Comparison of ENCODE assay signal across 18 mouse cellular contexts in the genomic region with DNA sequence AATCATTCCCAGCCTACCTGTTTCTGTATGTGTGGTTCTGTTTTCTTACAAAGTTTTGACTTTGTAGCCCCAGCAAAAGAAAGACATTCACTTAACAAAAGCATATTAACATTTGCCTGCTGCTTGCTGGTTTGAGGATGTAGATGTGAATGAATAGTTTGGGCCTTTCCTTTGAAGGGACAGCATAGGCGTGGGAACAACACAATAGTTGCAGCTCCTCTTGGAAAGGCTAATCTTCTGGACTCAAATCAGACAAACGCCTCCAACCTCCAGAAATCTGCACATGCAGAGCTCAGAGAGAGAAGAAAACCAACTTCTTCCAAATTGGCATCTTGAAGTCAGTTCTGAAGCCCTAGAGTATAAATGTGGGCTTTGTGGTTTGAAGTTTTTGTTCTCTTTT. TPM values are rescaled to one million over a fixed set of nuclear protein-coding genes. Genes with fewer than 3 reads are reported as not detected.
A peak's percentile ranks its signal among the peaks of the same experiment; 100 is the strongest.
DNase-seq lines count a peak whose midpoint lies in the region; ATAC-seq and TF ChIP-seq lines count a peak whose summit lies in the region.
"Had no signal": no experiment of that assay in that cellular context is flagged by ENCODE, and none has a peak within 500 bp of the region (broad histone marks: within the 10 kb centered on the region; RNA-seq: fewer than 3 reads in every experiment).

No protein-coding gene starts in this region.

- no peak overlapping the region for H3K9ac ChIP-seq in midbrain, embryonic 13.5 days (replicated peaks)
- no peak overlapping the region for H3K9ac ChIP-seq in hindbrain, embryonic 13.5 days
- H3K9ac ChIP-seq: forebrain, embryonic 12.5 days; hindbrain, embryonic 15.5 days; neural tube, embryonic 12.5 days had no signal

- no peaks in the 10 kb centered on the region for H3K27me3 ChIP-seq in midbrain, embryonic 13.5 days
- H3K27me3 ChIP-seq in midbrain, embryonic 10.5 days (ENCODE audit: low read depth, poor library complexity, severe bottlenecking): no peaks in the 10 kb centered on the region
- no peaks in the 10 kb centered on the region for H3K27me3 ChIP-seq in hindbrain, embryonic 13.5 days
- H3K27me3 ChIP-seq: forebrain, embryonic 12.5 days; heart, embryonic 13.5 days; hindbrain, embryonic 15.5 days; neural tube, embryonic 12.5 days had no signal

- peaks cover 32% of the 10 kb centered on the region for H3K36me3 ChIP-seq in midbrain, embryonic 13.5 days
- peaks cover 70% of the 10 kb centered on the region for H3K36me3 ChIP-seq in midbrain, embryonic 10.5 days
- peaks cover 38% of the 10 kb centered on the region for H3K36me3 ChIP-seq in hindbrain, embryonic 13.5 days

- intact Hi-C loops in gastrocnemius, adult 2 months (cut with DNase I): no loop called here

- peak overlapping the region; percentile 31; the same call in 1 of the 2 replicates for H3K27ac ChIP-seq in gastrocnemius, adult 2 months
- H3K27ac ChIP-seq in midbrain, embryonic 13.5 days: peak overlapping the region; percentile 41; the same call in 1 of the 2 replicates
- H3K27ac ChIP-seq in midbrain, embryonic 10.5 days (replicated peaks): no peak overlapping the region
- no peak overlapping the region for H3K27ac ChIP-seq in hindbrain, embryonic 13.5 days
- H3K27ac ChIP-seq: forebrain, embryonic 12.5 days; hindbrain, embryonic 15.5 days; macrophage; neural tube, embryonic 12.5 days had no signal

- no peaks in the 10 kb centered on the region for H3K4me1 ChIP-seq in midbrain, embryonic 13.5 days (replicated peaks)
- H3K4me1 ChIP-seq in midbrain, embryonic 10.5 days: no peaks in the 10 kb centered on the region
- H3K4me1 ChIP-seq in hindbrain, embryonic 13.5 days (replicated peaks): no peaks in the 10 kb centered on the region; the same call in 1 of the 2 replicates
- H3K4me1 ChIP-seq: forebrain, embryonic 12.5 days; hindbrain, embryonic 15.5 days; neural tube, embryonic 12.5 days had no signal

- ATAC-seq in midbrain, embryonic 13.5 days: no peak
- no peak for ATAC-seq in hindbrain, embryonic 13.5 days (ENCODE audit: low FRiP score)
- ATAC-seq: activated CD4-positive, CD25-positive, alpha-beta regulatory T cell, adult 4 months; lung, postnatal 0 days had no signal

- no peaks in the 10 kb centered on the region for H3K9me3 ChIP-seq in midbrain, embryonic 13.5 days
- H3K9me3 ChIP-seq in midbrain, embryonic 10.5 days (replicated peaks): no peaks in the 10 kb centered on the region
- H3K9me3 ChIP-seq in hindbrain, embryonic 13.5 days: no peaks in the 10 kb centered on the region
- H3K9me3 ChIP-seq: forebrain, embryonic 12.5 days; heart, embryonic 13.5 days; hindbrain, embryonic 15.5 days; neural tube, embryonic 12.5 days had no signal

- no peak overlapping the region for H3K4me3 ChIP-seq in gastrocnemius, adult 2 months
- H3K4me3 ChIP-seq in midbrain, embryonic 13.5 days (replicated peaks): no peak overlapping the region
- H3K4me3 ChIP-seq in midbrain, embryonic 10.5 days: no peak overlapping the region
- no peak overlapping the region for H3K4me3 ChIP-seq in hindbrain, embryonic 13.5 days
- H3K4me3 ChIP-seq: forebrain, embryonic 12.5 days; heart, embryonic 13.5 days; hindbrain, embryonic 15.5 days; neural tube, embryonic 12.5 days had no signal

- 53% methylated on average over 2 of the region's 2 CpGs for WGBS in midbrain, embryonic 13.5 days
- 86% methylated on average over 2 of the region's 2 CpGs for WGBS in midbrain, embryonic 10.5 days
- WGBS in hindbrain, embryonic 13.5 days: 77% methylated on average over 2 of the region's 2 CpGs

- H3K4me2 ChIP-seq in midbrain, embryonic 13.5 days (replicated peaks): no peak overlapping the region
- H3K4me2 ChIP-seq in hindbrain, embryonic 13.5 days: no peak overlapping the region
- H3K4me2 ChIP-seq: forebrain, embryonic 12.5 days; heart, embryonic 13.5 days; hindbrain, embryonic 15.5 days; neural tube, embryonic 12.5 days had no signal

- DNase-seq in gastrocnemius, adult 2 months: no peak
- DNase-seq in gastrocnemius, adult 18-20 months (ENCODE audit: low spot score): no peak
- no peak for DNase-seq in midbrain, embryonic 10.5 days (ENCODE audit: low spot score)
- DNase-seq in brain, adult 2 months (ENCODE audit: low read depth, low spot score): peak; percentile 71
- DNase-seq in spleen, postnatal 36 days (ENCODE audit: low spot score in 2 of 2): no peak
- DNase-seq: adrenal gland, adult 8-10 months; gastrocnemius, postnatal 14 days; heart, postnatal 36 days; layer of hippocampus, postnatal 36 days had no signal

- no peak for TF ChIP-seq CTCF in gastrocnemius, adult 2 months (IDR thresholded peaks at IDR 0.05)

RNA-seq across cellular contexts. Expression of gene Nudt4, which starts 19.3 kb away (rescaled TPM):
- 100 to 1,000 TPM; 182 to 332 TPM for total RNA-seq in gastrocnemius, adult 2 months (2021)
- 100 to 1,000 TPM; 287 to 374 TPM for total RNA-seq in gastrocnemius, adult 18-20 months (2021)
- polyA plus RNA-seq in midbrain, embryonic 13.5 days (2015; fragmentation: Nextera tagmentation; extraction: Ambion mirVana): 65.5 and 72.5 TPM in 2 replicates
- polyA plus RNA-seq in midbrain, embryonic 10.5 days (2016; fragmentation: Nextera tagmentation; extraction: Ambion mirVana): 90.8 and 91.5 TPM in 2 replicates
- 74.6 and 76.5 TPM in 2 replicates for polyA plus RNA-seq in hindbrain, embryonic 13.5 days (2015; fragmentation: Nextera tagmentation; extraction: Ambion mirVana)

RNA-seq across cellular contexts. Expression of gene Ube2n, which starts 29.7 kb away (rescaled TPM):
- total RNA-seq in gastrocnemius, adult 2 months (2021): 10 to 100 TPM; 71.3 to 75.6 TPM
- total RNA-seq in gastrocnemius, adult 18-20 months (2021): 10 to 100 TPM; 65.4 to 75.4 TPM
- polyA plus RNA-seq in midbrain, embryonic 13.5 days (2015; fragmentation: Nextera tagmentation; extraction: Ambion mirVana): 431 and 436 TPM in 2 replicates
- 478 and 483 TPM in 2 replicates for polyA plus RNA-seq in midbrain, embryonic 10.5 days (2016; fragmentation: Nextera tagmentation; extraction: Ambion mirVana)
- polyA plus RNA-seq in hindbrain, embryonic 13.5 days (2015; fragmentation: Nextera tagmentation; extraction: Ambion mirVana): 403 and 411 TPM in 2 replicates

RNA-seq across cellular contexts. Expression of gene Mrpl42, which starts 42.9 kb away (rescaled TPM):
- total RNA-seq in gastrocnemius, adult 2 months (2021): 100 to 1,000 TPM; 307 to 392 TPM
- 100 to 1,000 TPM; 309 to 340 TPM for total RNA-seq in gastrocnemius, adult 18-20 months (2021)
- polyA plus RNA-seq in midbrain, embryonic 13.5 days (2015; fragmentation: Nextera tagmentation; extraction: Ambion mirVana): 260 and 269 TPM in 2 replicates
- 380 and 398 TPM in 2 replicates for polyA plus RNA-seq in midbrain, embryonic 10.5 days (2016; fragmentation: Nextera tagmentation; extraction: Ambion mirVana)
- 252 and 268 TPM in 2 replicates for polyA plus RNA-seq in hindbrain, embryonic 13.5 days (2015; fragmentation: Nextera tagmentation; extraction: Ambion mirVana)

Comparison
In these comparisons a context has a peak if more than half of its experiments do, and no peak if none do; other contexts are left out.
1. H3K27ac ChIP-seq: peak in gastrocnemius, adult 2 months (single experiment) and midbrain, embryonic 13.5 days (single experiment); none in midbrain, embryonic 10.5 days (single experiment) and hindbrain, embryonic 13.5 days (single experiment).